Mouse (Mus musculus): Measurements from ENCODE around the gene Npy2r. TPM values are rescaled to one million over a fixed set of nuclear protein-coding genes. Genes with fewer than 3 reads are reported as not detected.

The Npy2r gene
- total and polyA plus RNA-seq, 2 experiments from 2014 or later: 3.6 to 7.5 TPM

- WGBS: 88% methylated on average over 1 of the region's 1 CpGs
- Histone ChIP-seq H3K27me3 (ENCODE audit: insufficient read depth, low read length) (no peaks in the 10 kb centered on the region), H3K9me3 (ENCODE audit: low read length) (no peaks in the 10 kb centered on the region), H3K27ac (ENCODE audit: low read depth, low read length) (no peak overlapping the region), H3K4me3 (ENCODE audit: low read depth, low read length) (no peak overlapping the region), H3K9ac (no peak overlapping the region), H3K36me3 (ENCODE audit: insufficient read depth) (no peaks in the 10 kb centered on the region), H3K4me2 (ENCODE audit: low read depth) (no peak overlapping the region), H3K4me1 (ENCODE audit: insufficient read depth) (no peaks in the 10 kb centered on the region)
- no peak for TF ChIP-seq CTCF (IDR thresholded peaks at IDR 0.05; ENCODE audit: low read depth)
- ATAC-seq (no peak), DNase-seq (no peak)
Observed at GRCm38 (mm10) chr3:82524792-82525191, 23.1 kb downstream of the Npy2r start.

DNA sequence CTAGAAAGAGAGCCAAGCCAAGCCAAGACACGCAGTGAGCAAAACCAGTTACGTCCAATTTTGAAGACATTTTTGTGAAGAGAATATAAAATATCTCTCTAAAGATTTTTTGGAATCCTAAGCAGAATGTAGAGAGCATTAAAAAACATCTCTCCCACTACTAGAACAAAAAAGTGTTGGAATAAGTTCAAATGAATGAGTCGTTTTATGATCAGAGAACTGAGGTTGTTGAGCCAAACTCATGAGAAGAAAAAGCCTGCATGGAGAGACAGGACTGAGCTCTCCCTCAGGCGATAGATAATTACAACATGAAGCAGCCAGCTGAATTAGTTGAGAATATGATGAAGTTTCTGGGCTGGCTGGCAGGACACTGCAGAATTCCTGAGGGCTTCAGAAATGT is 49.9 kb downstream of the Npy2r start:
- DNase-seq (no peak), ATAC-seq (no peak)
- H3K9ac ChIP-seq: no peak overlapping the region
- H3K4me3 ChIP-seq (ENCODE audit: low read depth, low read length): no peak overlapping the region
- H3K4me1 ChIP-seq (ENCODE audit: insufficient read depth): no peaks in the 10 kb centered on the region
- H3K27ac ChIP-seq (ENCODE audit: low read depth, low read length): no peak overlapping the region
- H3K36me3 ChIP-seq (ENCODE audit: insufficient read depth): no peaks in the 10 kb centered on the region
- no peak overlapping the region for H3K4me2 ChIP-seq (ENCODE audit: low read depth)
- H3K9me3 ChIP-seq (ENCODE audit: low read length): no peaks in the 10 kb centered on the region
- H3K27me3 ChIP-seq (ENCODE audit: insufficient read depth, low read length): no peaks in the 10 kb centered on the region
- 64% methylated on average over 4 of the region's 4 CpGs for WGBS
- TF ChIP-seq CTCF (IDR thresholded peaks at IDR 0.05; ENCODE audit: low read depth): no peak

Other genes with a start within 250 kb of the Npy2r start
- 89.2 and 104 TPM in 2 replicates for gene Map9, start 190.0 kb downstream of the Npy2r start, total RNA-seq (2014; rRNA removed)
- 115 and 166 TPM in 2 replicates for gene Map9, start 190.0 kb downstream of the Npy2r start, polyA plus RNA-seq (2015; fragmentation: Nextera tagmentation; extraction: Ambion mirVana)

Measured in forebrain, postnatal 0 days (tissue).